Mouse (Mus musculus) stomach, postnatal 0 days (tissue): ENCODE results near the gene Dhx40.

Source experiments
- CTCF ChIP-seq: IDR thresholded peaks from 2 replicates; pipeline ENCODE4 v1.5.1; 2016; ENCODE audit warnings: antibody characterized with exemption, low read depth, mild to moderate bottlenecking, moderate library complexity
- EP300 ChIP-seq: optimal IDR thresholded peaks from 2 replicates; pipeline ENCODE3; 2016; ENCODE audit warnings: antibody characterized with exemption

GRCm38 (mm10) chr11:86833153-86833552, 25.6 kb upstream of the Dhx40 start:
- TF ChIP-seq CTCF (no peak), EP300 (no peak)
